ENCODE assay signal across 15 mouse cellular contexts in genomic region chr1:47103321-47103988, GRCm38 (mm10).
DNase-seq lines count a peak whose midpoint lies in the region; ATAC-seq and TF ChIP-seq lines count a peak whose summit lies in the region.
"Had no signal": no experiment of that assay in that cellular context is flagged by ENCODE, and none has a peak within 500 bp of the region (broad histone marks: within the 10 kb centered on the region; RNA-seq: fewer than 3 reads in every experiment).

No protein-coding gene starts in this region.

- TF ChIP-seq CTCF in midbrain, postnatal 0 days (IDR thresholded peaks at IDR 0.05) = no peak

- no peaks in the 10 kb centered on the region for H3K36me3 ChIP-seq in midbrain, embryonic 15.5 days (replicated peaks)
- no peaks in the 10 kb centered on the region for H3K36me3 ChIP-seq in midbrain, postnatal 0 days (ENCODE audit: insufficient read depth, low read length)
- H3K36me3 ChIP-seq in forebrain, embryonic 12.5 days (replicated peaks) = no peaks in the 10 kb centered on the region
- H3K36me3 ChIP-seq: limb, embryonic 10.5 days; liver, embryonic 13.5 days had no signal

- no peaks in the 10 kb centered on the region for H3K4me1 ChIP-seq in midbrain, embryonic 15.5 days
- no peaks in the 10 kb centered on the region for H3K4me1 ChIP-seq in midbrain, postnatal 0 days (ENCODE audit: insufficient read depth, low read length)
- H3K4me1 ChIP-seq in forebrain, embryonic 12.5 days = no peaks in the 10 kb centered on the region; the same call in 1 of the 2 replicates
- H3K4me1 ChIP-seq: liver, embryonic 13.5 days had no signal

- no peak overlapping the region for H3K4me2 ChIP-seq in midbrain, embryonic 15.5 days
- H3K4me2 ChIP-seq in midbrain, postnatal 0 days (ENCODE audit: low read depth, low read length, poor library complexity, severe bottlenecking) = no peak overlapping the region
- H3K4me2 ChIP-seq in forebrain, embryonic 12.5 days = no peak overlapping the region
- H3K4me2 ChIP-seq: heart, embryonic 11.5 days; liver, embryonic 13.5 days; midbrain, embryonic 11.5 days had no signal

- no peaks in the 10 kb centered on the region for H3K9me3 ChIP-seq in midbrain, embryonic 15.5 days
- H3K9me3 ChIP-seq in midbrain, postnatal 0 days (ENCODE audit: low read length) = no peaks in the 10 kb centered on the region
- no peaks in the 10 kb centered on the region for H3K9me3 ChIP-seq in forebrain, embryonic 12.5 days
- H3K9me3 ChIP-seq: limb, embryonic 10.5 days; liver, embryonic 13.5 days had no signal

- intact Hi-C loops in gastrocnemius, postnatal 36 days (cut with DNase I) = no loop called here

- DNase-seq in midbrain, postnatal 0 days (ENCODE audit: low spot score) = no peak
- peak; percentile 52 to 62 for DNase-seq in frontal cortex, adult 2 months (ENCODE audit: extremely low spot score in 1 of 2, low spot score in 1 of 2)
- peak; percentile 23 for DNase-seq in right cerebral cortex, postnatal 25 days
- DNase-seq in gastrocnemius, postnatal 36 days = no peak
- DNase-seq in lung, postnatal 4 days = no peak
- DNase-seq: cerebellum, adult 18-20 months; gastrocnemius, postnatal 10 days; liver, embryonic 13.5 days; lung, postnatal 14 days; thymus, postnatal 14 days had no signal

- no peak overlapping the region for H3K9ac ChIP-seq in midbrain, embryonic 15.5 days
- no peak overlapping the region for H3K9ac ChIP-seq in midbrain, postnatal 0 days (replicated peaks; ENCODE audit: low read length, poor library complexity, severe bottlenecking)
- no peak overlapping the region for H3K9ac ChIP-seq in forebrain, embryonic 12.5 days
- H3K9ac ChIP-seq: liver, embryonic 13.5 days had no signal

- WGBS in midbrain, embryonic 15.5 days = 66% methylated on average over 6 of the region's 6 CpGs
- 64% methylated on average over 6 of the region's 6 CpGs for WGBS in midbrain, postnatal 0 days
- WGBS in forebrain, embryonic 12.5 days = 39% methylated on average over 6 of the region's 6 CpGs

- H3K4me3 ChIP-seq in midbrain, embryonic 15.5 days = no peak overlapping the region
- H3K4me3 ChIP-seq in midbrain, postnatal 0 days (ENCODE audit: low read depth, low read length) = no peak overlapping the region
- no peak overlapping the region for H3K4me3 ChIP-seq in forebrain, embryonic 12.5 days (replicated peaks)
- H3K4me3 ChIP-seq: limb, embryonic 10.5 days; liver, embryonic 13.5 days had no signal

- H3K27ac ChIP-seq in midbrain, embryonic 15.5 days = no peak overlapping the region
- no peak overlapping the region for H3K27ac ChIP-seq in midbrain, postnatal 0 days (ENCODE audit: low read depth, low read length)
- H3K27ac ChIP-seq in forebrain, embryonic 12.5 days = 0 out of 2 replicates have a peak overlapping the region, but pooled peaks have one; percentile 53
- H3K27ac ChIP-seq: limb, embryonic 10.5 days; liver, embryonic 13.5 days had no signal

- H3K27me3 ChIP-seq in midbrain, embryonic 15.5 days (replicated peaks) = no peaks in the 10 kb centered on the region
- no peaks in the 10 kb centered on the region for H3K27me3 ChIP-seq in midbrain, postnatal 0 days (ENCODE audit: insufficient read depth, low read length)
- no peaks in the 10 kb centered on the region for H3K27me3 ChIP-seq in forebrain, embryonic 12.5 days
- H3K27me3 ChIP-seq: liver, embryonic 13.5 days had no signal

- ATAC-seq in midbrain, embryonic 15.5 days (replicated peaks) = peak; percentile 39; the same call in 1 of the 2 replicates
- ATAC-seq in midbrain, postnatal 0 days (ENCODE audit: low FRiP score) = no peak
- ATAC-seq in forebrain, embryonic 12.5 days (ENCODE audit: low FRiP score) = peak; percentile 85; the same call in 1 of the 2 replicates

Comparison
In these comparisons a context has a peak if more than half of its experiments do, and no peak if none do; other contexts are left out.
1. DNase-seq: peak in frontal cortex, adult 2 months (2 of 2) and right cerebral cortex, postnatal 25 days (single experiment); none in midbrain, postnatal 0 days (single experiment), gastrocnemius, postnatal 36 days (0 of 2) and lung, postnatal 4 days (0 of 2).